Mouse (Mus musculus): ENCODE data around the gene Slc38a10.

DNA sequence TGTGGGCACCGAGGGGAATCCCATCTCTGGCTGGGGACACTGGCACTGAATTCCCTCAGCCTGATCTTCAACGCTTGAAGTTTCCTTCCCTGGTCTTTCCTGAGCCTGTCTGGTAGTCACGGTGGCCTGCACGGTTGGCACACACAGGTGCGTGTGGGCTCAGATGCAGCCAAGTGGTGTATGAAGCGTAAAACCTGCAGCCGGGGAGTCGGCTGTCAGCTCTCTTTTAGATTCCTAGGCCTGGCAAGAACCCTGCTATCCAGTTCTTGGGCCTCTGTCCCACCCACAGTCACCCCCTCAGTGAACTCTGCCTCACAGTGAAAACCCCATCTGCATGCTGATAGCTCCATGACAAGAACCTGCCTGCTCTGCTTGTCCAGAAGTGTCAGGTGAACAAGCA lies 90.5 kb downstream of the Slc38a10 start:
- no peak for TF ChIP-seq CTCF (IDR thresholded peaks at IDR 0.05; ENCODE audit: control insufficient read depth, insufficient read depth, insufficient replicate concordance, low read depth, low read length)
- TF ChIP-seq POLR2A (IDR thresholded peaks at IDR 0.05; ENCODE audit: control insufficient read depth, low read depth, low read length): no peak
